Mouse (Mus musculus): ENCODE measurements around the gene Lhfp.

Gene Lhfp

GRCm38 (mm10) chr3:53284471-53285177 lies 243.3 kb downstream of the Lhfp start:
- peak; percentile 25 to 56 for DNase-seq

DNA sequence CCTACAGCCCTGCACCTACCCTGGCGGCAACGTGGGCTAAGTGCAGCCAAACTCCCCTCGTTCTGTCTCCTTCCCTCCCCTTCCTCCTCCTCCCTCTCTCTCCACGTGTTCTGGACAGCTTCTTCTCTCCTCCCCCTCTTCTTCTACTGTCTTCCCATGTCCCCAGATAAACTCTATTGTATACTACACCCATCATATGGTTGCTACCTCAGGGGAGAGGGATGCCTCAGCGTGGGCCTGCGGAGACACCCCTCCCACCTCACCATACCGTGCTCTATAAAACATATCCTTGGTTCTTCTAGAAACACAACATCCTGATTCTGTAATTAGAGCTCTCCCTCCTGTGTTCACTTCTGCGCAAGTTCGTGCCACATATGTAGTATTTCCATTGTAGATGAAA lies 247.3 kb downstream of the Lhfp start:
- DNase-seq, result no peak

DNA sequence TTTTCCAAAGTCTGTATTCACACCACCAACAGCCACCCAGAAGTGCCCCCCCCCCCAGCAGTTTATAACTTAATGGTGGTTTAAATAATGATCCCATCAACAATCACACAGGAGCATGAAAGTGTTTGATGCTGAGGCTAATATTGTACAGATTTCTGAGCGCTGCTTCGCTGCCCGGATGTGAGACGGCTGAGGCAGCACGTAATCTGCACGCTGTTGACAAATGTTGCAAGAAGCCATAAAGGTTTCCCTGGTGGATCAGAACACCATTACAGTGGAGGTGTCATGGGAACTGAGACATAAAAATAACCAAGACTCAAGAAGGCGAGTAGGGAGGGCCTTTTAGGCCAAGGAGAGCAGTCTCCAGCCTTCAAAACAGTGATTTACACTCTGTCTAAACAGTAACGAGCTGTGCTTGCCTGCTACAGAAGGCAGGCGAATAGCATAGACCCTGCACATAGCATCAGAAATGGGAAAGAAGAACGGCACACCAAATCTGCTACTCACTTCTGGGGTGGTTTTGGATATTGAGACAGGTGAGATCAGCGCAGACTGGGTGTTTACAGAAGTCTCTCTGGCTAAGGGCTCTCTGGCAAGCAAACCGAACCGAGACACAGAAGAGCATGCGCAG lies 248.4 kb downstream of the Lhfp start:
- DNase-seq, result no peak

GRCm38 (mm10) chr3:53291185-53291584 lies 249.9 kb downstream of the Lhfp start:
- DNase-seq, result no peak

DNA sequence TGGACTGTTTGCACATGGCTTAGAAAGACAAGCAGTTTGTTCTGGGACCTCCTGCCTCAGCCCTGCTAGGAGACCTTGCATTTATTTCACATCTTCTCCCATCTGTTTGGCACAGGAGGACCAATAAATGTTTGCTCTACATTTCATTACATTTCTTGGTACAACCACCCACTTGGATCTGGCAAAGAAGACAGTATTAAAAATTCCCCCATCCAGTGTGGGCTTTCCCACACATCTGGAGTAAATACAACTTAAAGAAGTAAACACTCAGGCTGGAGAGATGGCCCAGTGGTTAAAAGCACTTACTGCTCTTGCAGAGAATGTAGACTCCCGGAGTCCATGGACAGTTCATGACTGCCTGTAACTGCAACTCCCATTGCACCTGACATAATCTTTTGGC lies 250.6 kb downstream of the Lhfp start:
- no peak for DNase-seq

- DNase-seq, result no peak
Measured at GRCm38 (mm10) chr3:53292474-53292873, 251.1 kb downstream of the Lhfp start.

- no peak for DNase-seq
Measured at GRCm38 (mm10) chr3:53292979-53293378, 251.7 kb downstream of the Lhfp start.

DNA sequence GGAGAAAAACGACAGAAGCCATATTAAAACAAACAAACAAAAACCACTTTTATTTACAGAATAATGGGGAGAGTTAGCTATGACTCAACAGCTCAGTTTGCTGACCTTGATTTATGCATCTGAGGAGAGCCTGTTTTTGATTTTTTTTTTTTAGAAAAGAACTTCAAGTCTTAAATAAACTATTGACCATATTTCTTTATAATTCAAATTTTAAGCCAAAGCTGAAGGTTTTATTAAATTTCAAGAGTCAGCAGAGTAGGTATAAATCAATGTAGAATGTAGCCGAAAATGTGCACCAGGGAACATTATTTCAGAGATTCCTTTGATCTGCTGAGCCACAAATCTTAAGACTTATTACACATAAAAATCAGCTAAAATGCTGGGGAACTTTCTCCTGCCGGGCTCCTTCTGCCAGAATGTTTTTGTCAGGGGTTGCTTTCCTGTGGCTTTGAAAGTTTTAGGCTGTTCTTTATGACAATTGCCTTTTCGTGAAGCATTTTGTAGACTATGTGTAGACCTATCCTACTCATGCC lies 252.6 kb downstream of the Lhfp start:
- DNase-seq, result no peak

DNA sequence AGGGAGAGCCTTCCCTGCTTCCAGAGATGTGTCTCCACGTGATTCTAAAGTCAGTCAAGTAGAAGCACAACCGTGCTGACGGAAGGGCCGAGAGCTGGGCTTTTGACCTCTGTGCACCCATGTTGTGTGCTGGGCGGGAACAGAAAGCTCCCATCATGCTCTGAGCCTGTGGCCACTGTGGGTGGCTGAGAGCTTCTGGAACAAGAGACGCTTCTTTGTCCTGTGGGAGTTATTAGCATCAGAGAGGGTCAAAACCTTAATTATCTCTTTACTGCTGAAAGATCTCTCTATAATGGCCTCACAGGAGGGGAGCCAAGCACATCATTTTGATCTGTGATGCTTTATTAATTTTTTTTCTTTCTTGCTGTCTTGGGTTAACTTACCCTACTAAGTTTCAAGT lies 253.5 kb downstream of the Lhfp start:
- peak; percentile 5 to 61 for DNase-seq

DNA sequence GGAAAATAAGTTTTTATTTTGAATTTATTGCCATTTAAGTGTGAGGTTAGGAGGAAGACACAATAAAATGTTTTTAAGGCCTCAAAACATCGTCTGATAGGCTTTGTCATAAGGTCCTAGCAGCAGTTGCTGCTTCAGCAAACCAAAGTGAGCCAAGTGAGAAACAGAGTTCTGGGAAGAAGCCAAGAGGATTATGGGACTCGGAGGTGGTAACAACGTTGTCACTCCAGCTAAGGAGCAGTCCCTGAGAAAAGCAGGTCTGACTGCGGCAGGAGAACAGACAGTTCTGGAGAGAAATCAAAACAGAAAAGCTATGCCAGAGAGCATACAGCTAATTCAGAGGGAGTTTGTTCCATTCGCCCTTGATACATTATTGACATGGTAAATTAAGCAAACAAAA lies 260.5 kb downstream of the Lhfp start:
- no peak for DNase-seq

DNA sequence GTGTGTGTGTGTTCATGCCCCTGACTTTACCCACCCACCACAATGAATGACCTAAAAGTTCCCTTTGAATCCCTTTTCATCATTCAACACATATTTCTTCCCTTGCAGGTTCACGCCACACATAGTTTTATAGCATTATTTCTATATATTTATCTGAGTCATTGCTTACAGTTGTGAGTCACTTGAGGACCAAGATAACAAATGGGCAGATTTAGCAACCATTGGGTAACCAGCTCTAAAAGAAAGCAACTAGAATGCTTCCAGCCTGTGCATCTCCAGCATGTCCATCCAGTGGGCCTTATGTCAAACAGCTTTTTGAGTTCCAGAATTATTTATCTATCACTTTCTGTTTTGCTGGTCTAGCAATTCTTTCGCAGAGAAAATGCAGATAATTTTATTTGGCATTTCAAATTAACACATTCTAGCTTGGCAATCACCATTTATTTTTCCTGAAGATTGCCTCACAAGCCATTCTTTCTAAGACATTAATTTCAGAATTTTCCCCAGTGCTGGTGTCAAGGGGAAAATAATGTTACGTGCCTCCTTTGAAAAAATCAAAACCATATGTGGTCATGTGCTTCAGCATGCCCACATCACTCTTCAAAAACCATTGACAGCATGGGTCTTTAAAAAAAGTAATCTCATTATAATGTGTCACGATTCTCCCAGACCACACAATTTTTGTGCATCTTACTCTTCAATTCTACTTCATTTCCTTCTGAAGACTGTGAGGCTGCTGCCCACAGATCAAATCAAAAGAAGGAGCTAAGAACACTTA lies 263.0 kb downstream of the Lhfp start:
- DNase-seq, result no peak

- no peak for DNase-seq
Measured at GRCm38 (mm10) chr3:53305860-53306259, 264.5 kb downstream of the Lhfp start.

- no peak for DNase-seq
Measured at GRCm38 (mm10) chr3:53308649-53309048, 267.3 kb downstream of the Lhfp start.

DNA sequence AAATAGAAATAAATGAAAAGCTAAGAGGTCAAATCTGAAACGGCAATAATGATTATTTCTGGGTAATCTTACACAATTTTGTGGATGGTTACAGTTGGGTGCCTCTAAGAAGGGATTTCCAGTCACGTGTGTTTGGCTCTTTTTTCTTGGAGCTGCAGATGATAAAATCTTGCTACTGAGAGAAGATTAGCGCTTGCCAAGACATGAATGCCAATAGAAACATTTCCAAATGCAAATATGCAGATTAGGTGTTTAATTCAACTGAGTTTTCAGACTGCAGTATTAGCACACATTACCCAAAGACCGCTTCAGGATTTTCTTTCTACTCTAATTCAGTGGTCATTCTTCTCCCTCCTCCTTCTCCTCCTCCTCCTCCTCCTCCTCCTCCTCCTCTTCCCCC lies 268.8 kb downstream of the Lhfp start:
- no peak for DNase-seq

DNA sequence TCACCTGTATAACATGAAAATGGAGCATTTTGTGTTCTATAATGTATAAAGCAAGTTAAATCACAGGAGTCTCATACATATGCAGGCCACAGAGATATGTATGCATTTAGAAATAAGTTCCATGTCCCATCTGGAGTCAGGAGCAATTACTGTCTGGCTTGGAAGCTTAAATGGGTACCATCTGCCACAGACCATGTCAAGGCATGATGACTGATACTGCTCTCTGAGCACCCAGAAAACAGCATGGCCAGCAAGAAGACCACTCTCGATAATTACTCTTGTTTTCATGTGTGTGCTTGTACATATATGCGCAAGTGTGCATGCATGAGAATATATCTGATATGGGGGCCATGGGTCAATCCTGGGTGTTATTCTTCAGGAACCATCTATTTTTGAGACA lies 269.3 kb downstream of the Lhfp start:
- DNase-seq, result no peak

All from kidney, postnatal 25 days (tissue).